Mouse (Mus musculus): ENCODE data around the gene Pdzd4. TPM values are rescaled to one million over a fixed set of nuclear protein-coding genes. Genes with fewer than 3 reads are reported as not detected.

The Pdzd4 gene
- polyA plus RNA-seq (2016; fragmentation: Nextera tagmentation; extraction: Ambion mirVana): 1.7 and 2.1 TPM in 2 replicates

GRCm38 (mm10) chrX:73824185-73825151 lies at the start of gene Pdzd4:
TSS of gene Pdzd4 (minus strand) at chrX:73824969.
- H3K9ac ChIP-seq: peak within 1 kb of the TSS; percentile 72
- ATAC-seq (ENCODE audit: insufficient number of reproducible peaks, insufficient read depth, low FRiP score, low TSS enrichment): peak; percentile 86
- peak within 1 kb of the TSS; percentile 61 for H3K4me3 ChIP-seq
- no peaks in the 10 kb centered on the region for H3K9me3 ChIP-seq
- peak within 1 kb of the TSS; percentile 73 for H3K27ac ChIP-seq
- H3K27me3 ChIP-seq: peaks cover 14% of the 10 kb centered on the region; the same call in 1 of the 2 replicates
- no peaks in the 10 kb centered on the region for H3K36me3 ChIP-seq
- 18% methylated on average over 50 of the region's 84 CpGs for WGBS
- 0 out of 2 replicates have a peak, but pooled peaks cover 3% of the 10 kb centered on the region for H3K4me1 ChIP-seq
- H3K4me2 ChIP-seq (replicated peaks): peak within 1 kb of the TSS; percentile 59

- H3K9me3 ChIP-seq: no peaks in the 10 kb centered on the region
- no peak overlapping the region for H3K4me3 ChIP-seq
- ATAC-seq (ENCODE audit: insufficient number of reproducible peaks, insufficient read depth, low FRiP score, low TSS enrichment): no peak
- no peak overlapping the region for H3K27ac ChIP-seq
- no peaks in the 10 kb centered on the region for H3K27me3 ChIP-seq
- no peak overlapping the region for H3K4me2 ChIP-seq (replicated peaks)
- WGBS: 69% methylated on average over 1 of the region's 1 CpGs
- no peak overlapping the region for H3K9ac ChIP-seq
- no peaks in the 10 kb centered on the region for H3K4me1 ChIP-seq
- no peaks in the 10 kb centered on the region for H3K36me3 ChIP-seq
Measured at GRCm38 (mm10) chrX:73871956-73872355, 47.2 kb upstream of the Pdzd4 start.

GRCm38 (mm10) chrX:73871474-73871873 lies 46.7 kb upstream of the Pdzd4 start:
- no peaks in the 10 kb centered on the region for H3K9me3 ChIP-seq
- ATAC-seq (ENCODE audit: insufficient number of reproducible peaks, insufficient read depth, low FRiP score, low TSS enrichment): no peak
- H3K4me1 ChIP-seq: no peaks in the 10 kb centered on the region
- H3K4me3 ChIP-seq: no peak overlapping the region
- H3K36me3 ChIP-seq: no peaks in the 10 kb centered on the region
- no peaks in the 10 kb centered on the region for H3K27me3 ChIP-seq
- no peak overlapping the region for H3K27ac ChIP-seq
- H3K9ac ChIP-seq: no peak overlapping the region
- H3K4me2 ChIP-seq (replicated peaks): no peak overlapping the region

- Histone ChIP-seq H3K4me3 (no peak overlapping the region), H3K9me3 (no peaks in the 10 kb centered on the region), H3K9ac (no peak overlapping the region), H3K4me1 (no peaks in the 10 kb centered on the region), H3K27ac (no peak overlapping the region), H3K27me3 (no peaks in the 10 kb centered on the region), H3K4me2 (replicated peaks) (no peak overlapping the region), H3K36me3 (no peaks in the 10 kb centered on the region)
- 14% methylated on average over 5 of the region's 5 CpGs for WGBS
- no peak for ATAC-seq (ENCODE audit: insufficient number of reproducible peaks, insufficient read depth, low FRiP score, low TSS enrichment)
Measured at GRCm38 (mm10) chrX:73869334-73869733, 44.6 kb upstream of the Pdzd4 start.

- Histone ChIP-seq H3K36me3 (no peaks in the 10 kb centered on the region), H3K27ac (no peak overlapping the region), H3K4me3 (no peak overlapping the region), H3K4me1 (no peaks in the 10 kb centered on the region), H3K9me3 (no peaks in the 10 kb centered on the region), H3K27me3 (no peaks in the 10 kb centered on the region), H3K9ac (no peak overlapping the region), H3K4me2 (replicated peaks) (no peak overlapping the region)
- no peak for ATAC-seq (ENCODE audit: insufficient number of reproducible peaks, insufficient read depth, low FRiP score, low TSS enrichment)
- WGBS: 76% methylated on average over 1 of the region's 1 CpGs
Measured at GRCm38 (mm10) chrX:73867852-73868251, 43.1 kb upstream of the Pdzd4 start.

GRCm38 (mm10) chrX:73867256-73867655 lies 42.5 kb upstream of the Pdzd4 start:
- no peak overlapping the region for H3K9ac ChIP-seq
- H3K27me3 ChIP-seq: no peaks in the 10 kb centered on the region
- no peak overlapping the region for H3K27ac ChIP-seq
- H3K36me3 ChIP-seq: no peaks in the 10 kb centered on the region
- H3K4me2 ChIP-seq (replicated peaks): no peak overlapping the region
- H3K4me3 ChIP-seq: no peak overlapping the region
- 19% methylated on average over 3 of the region's 3 CpGs for WGBS
- no peak for ATAC-seq (ENCODE audit: insufficient number of reproducible peaks, insufficient read depth, low FRiP score, low TSS enrichment)
- H3K4me1 ChIP-seq: no peaks in the 10 kb centered on the region
- no peaks in the 10 kb centered on the region for H3K9me3 ChIP-seq

- WGBS: 53% methylated on average over 3 of the region's 3 CpGs
- H3K36me3 ChIP-seq: no peaks in the 10 kb centered on the region
- H3K4me2 ChIP-seq (replicated peaks): no peak overlapping the region
- H3K27ac ChIP-seq: no peak overlapping the region
- H3K9ac ChIP-seq: no peak overlapping the region
- no peaks in the 10 kb centered on the region for H3K27me3 ChIP-seq
- ATAC-seq (ENCODE audit: insufficient number of reproducible peaks, insufficient read depth, low FRiP score, low TSS enrichment): no peak
- no peaks in the 10 kb centered on the region for H3K9me3 ChIP-seq
- no peak overlapping the region for H3K4me3 ChIP-seq
- H3K4me1 ChIP-seq: no peaks in the 10 kb centered on the region
Measured at GRCm38 (mm10) chrX:73864692-73865091, 39.9 kb upstream of the Pdzd4 start.

- Histone ChIP-seq H3K9me3 (no peaks in the 10 kb centered on the region), H3K27me3 (no peaks in the 10 kb centered on the region), H3K36me3 (no peaks in the 10 kb centered on the region), H3K4me1 (no peaks in the 10 kb centered on the region), H3K4me2 (replicated peaks) (no peak overlapping the region), H3K27ac (no peak overlapping the region), H3K4me3 (no peak overlapping the region), H3K9ac (no peak overlapping the region)
- no peak for ATAC-seq (ENCODE audit: insufficient number of reproducible peaks, insufficient read depth, low FRiP score, low TSS enrichment)
- WGBS: 73% methylated on average over 3 of the region's 3 CpGs
Measured at GRCm38 (mm10) chrX:73855087-73855408, 30.3 kb upstream of the Pdzd4 start.

- Histone ChIP-seq H3K27ac (no peak overlapping the region), H3K27me3 (no peaks in the 10 kb centered on the region), H3K4me2 (replicated peaks) (no peak overlapping the region), H3K4me3 (no peak overlapping the region), H3K9me3 (no peaks in the 10 kb centered on the region), H3K9ac (no peak overlapping the region), H3K36me3 (no peaks in the 10 kb centered on the region), H3K4me1 (no peaks in the 10 kb centered on the region)
- ATAC-seq (ENCODE audit: insufficient number of reproducible peaks, insufficient read depth, low FRiP score, low TSS enrichment): no peak
- 75% methylated on average over 9 of the region's 9 CpGs for WGBS
Measured at GRCm38 (mm10) chrX:73854326-73855086, 29.7 kb upstream of the Pdzd4 start.

- H3K27me3 ChIP-seq: no peaks in the 10 kb centered on the region
- H3K9me3 ChIP-seq: no peaks in the 10 kb centered on the region
- WGBS: 82% methylated on average over 3 of the region's 3 CpGs
- H3K27ac ChIP-seq: no peak overlapping the region
- H3K4me1 ChIP-seq: no peaks in the 10 kb centered on the region
- H3K4me2 ChIP-seq (replicated peaks): no peak overlapping the region
- ATAC-seq (ENCODE audit: insufficient number of reproducible peaks, insufficient read depth, low FRiP score, low TSS enrichment): no peak
- H3K9ac ChIP-seq: no peak overlapping the region
- H3K36me3 ChIP-seq: no peaks in the 10 kb centered on the region
- H3K4me3 ChIP-seq: no peak overlapping the region
Measured at GRCm38 (mm10) chrX:73836691-73837090, 11.9 kb upstream of the Pdzd4 start.

GRCm38 (mm10) chrX:73835731-73836130 lies 11.0 kb upstream of the Pdzd4 start:
- no peak overlapping the region for H3K27ac ChIP-seq
- H3K36me3 ChIP-seq: no peaks in the 10 kb centered on the region
- H3K9me3 ChIP-seq: no peaks in the 10 kb centered on the region
- no peak overlapping the region for H3K9ac ChIP-seq
- H3K27me3 ChIP-seq: no peaks in the 10 kb centered on the region
- H3K4me1 ChIP-seq: no peaks in the 10 kb centered on the region
- no peak overlapping the region for H3K4me2 ChIP-seq (replicated peaks)
- no peak for ATAC-seq (ENCODE audit: insufficient number of reproducible peaks, insufficient read depth, low FRiP score, low TSS enrichment)
- 85% methylated on average over 1 of the region's 1 CpGs for WGBS
- H3K4me3 ChIP-seq: no peak overlapping the region

- peak overlapping the region; percentile 59 for H3K4me2 ChIP-seq (replicated peaks)
Measured at GRCm38 (mm10) chrX:73823747-73824146, 1.0 kb downstream of the Pdzd4 start.

More at GRCm38 (mm10) chrX:73823747-73824146, 1.0 kb downstream of the Pdzd4 start:
- WGBS: 18% methylated on average over 17 of the region's 17 CpGs
- ATAC-seq (ENCODE audit: insufficient number of reproducible peaks, insufficient read depth, low FRiP score, low TSS enrichment): 0 out of 2 replicates have a peak, but pooled peaks have one; percentile 24
- Histone ChIP-seq H3K9me3 (no peaks in the 10 kb centered on the region), H3K9ac (peak overlapping the region; percentile 72), H3K4me1 (0 out of 2 replicates have a peak, but pooled peaks cover 3% of the 10 kb centered on the region), H3K27ac (no peak overlapping the region), H3K36me3 (no peaks in the 10 kb centered on the region), H3K27me3 (peaks cover 14% of the 10 kb centered on the region; the same call in 1 of the 2 replicates), H3K4me3 (peak overlapping the region; percentile 61)
